Mouse (Mus musculus) ZHBTc4 (cell line): ENCODE data around the gene Il17ra.

Experiments used
- DNase-seq: peaks from one replicate; pipeline ENCODE4 v3.0.0-alpha.2; 2011; ENCODE audit warnings: low read depth, low spot score

The Il17ra gene

GRCm38 (mm10) chr6:120470666-120471065 lies 7.6 kb downstream of the Il17ra start:
- no peak for DNase-seq

GRCm38 (mm10) chr6:120471991-120472441 lies 9.0 kb downstream of the Il17ra start:
- DNase-seq = no peak

GRCm38 (mm10) chr6:120472455-120473140 lies 9.6 kb downstream of the Il17ra start:
- DNase-seq = peak; percentile 29

DNA sequence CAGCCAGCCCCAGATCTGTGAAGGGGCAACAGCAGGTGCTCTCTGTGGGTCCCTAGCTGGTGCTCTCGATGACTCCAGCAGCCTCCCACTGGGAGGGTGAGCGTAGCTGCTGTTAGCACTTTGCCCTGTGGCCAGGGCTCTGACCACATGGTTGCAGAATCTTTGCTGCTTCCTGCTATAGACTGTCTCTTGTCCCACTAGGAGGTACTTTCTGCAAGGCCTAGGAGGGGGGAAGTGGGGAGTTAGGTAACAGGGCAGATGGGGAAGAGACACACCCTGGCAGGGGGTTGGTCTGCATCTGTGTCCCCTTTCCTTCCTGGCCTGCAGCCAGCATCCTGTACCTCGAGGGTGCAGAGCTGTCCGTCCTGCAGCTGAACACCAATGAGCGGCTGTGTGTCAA lies 10.4 kb downstream of the Il17ra start:
- no peak for DNase-seq

DNA sequence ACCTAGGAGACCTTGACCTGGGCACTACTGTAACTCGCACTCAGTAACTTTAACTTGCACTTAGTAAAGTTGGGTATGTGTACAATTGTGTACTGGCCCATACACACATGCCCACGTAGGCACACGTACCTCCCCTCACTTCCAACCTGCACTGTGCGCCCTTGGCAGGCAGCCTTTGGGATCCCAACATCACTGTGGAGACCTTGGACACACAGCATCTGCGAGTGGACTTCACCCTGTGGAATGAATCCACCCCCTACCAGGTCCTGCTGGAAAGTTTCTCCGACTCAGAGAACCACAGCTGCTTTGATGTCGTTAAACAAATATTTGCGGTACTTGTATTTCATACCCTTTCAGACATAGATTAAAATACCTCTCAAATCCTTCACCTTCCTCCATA lies 12.2 kb downstream of the Il17ra start:
- DNase-seq = no peak

DNA sequence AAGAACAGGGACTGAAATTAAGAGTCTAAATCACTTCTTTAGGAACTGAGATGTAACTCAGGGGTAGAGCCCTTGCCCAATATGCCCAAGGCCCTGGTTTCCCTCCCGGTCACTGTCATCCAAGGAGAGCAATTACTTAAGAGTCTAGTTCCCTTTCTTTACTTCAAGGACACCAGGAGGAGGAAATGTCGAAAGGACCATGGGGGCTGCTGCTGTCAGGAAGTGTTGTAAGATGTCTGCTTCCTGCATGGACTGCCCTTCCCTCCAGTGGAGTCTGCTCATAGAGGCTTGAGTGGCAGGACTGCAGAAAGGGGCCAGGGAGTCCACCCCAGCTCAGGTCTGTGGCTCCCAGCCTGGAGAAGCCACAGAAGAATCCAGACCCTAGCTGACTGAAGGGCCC lies 16.3 kb downstream of the Il17ra start:
- no peak for DNase-seq

- no peak for DNase-seq
Observed at GRCm38 (mm10) chr6:120480361-120480760, 17.3 kb downstream of the Il17ra start.

DNA sequence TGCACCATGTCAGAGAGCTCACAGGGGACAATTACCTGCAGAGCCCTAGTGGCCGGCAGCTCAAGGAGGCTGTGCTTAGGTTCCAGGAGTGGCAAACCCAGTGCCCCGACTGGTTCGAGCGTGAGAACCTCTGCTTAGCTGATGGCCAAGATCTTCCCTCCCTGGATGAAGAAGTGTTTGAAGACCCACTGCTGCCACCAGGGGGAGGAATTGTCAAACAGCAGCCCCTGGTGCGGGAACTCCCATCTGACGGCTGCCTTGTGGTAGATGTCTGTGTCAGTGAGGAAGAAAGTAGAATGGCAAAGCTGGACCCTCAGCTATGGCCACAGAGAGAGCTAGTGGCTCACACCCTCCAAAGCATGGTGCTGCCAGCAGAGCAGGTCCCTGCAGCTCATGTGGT lies 18.5 kb downstream of the Il17ra start:
- DNase-seq = peak; percentile 70

DNA sequence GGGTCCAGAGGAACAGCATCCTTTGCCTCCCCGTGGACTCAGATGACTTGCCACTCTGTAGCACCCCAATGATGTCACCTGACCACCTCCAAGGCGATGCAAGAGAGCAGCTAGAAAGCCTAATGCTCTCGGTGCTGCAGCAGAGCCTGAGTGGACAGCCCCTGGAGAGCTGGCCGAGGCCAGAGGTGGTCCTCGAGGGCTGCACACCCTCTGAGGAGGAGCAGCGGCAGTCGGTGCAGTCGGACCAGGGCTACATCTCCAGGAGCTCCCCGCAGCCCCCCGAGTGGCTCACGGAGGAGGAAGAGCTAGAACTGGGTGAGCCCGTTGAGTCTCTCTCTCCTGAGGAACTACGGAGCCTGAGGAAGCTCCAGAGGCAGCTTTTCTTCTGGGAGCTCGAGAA lies 19.0 kb downstream of the Il17ra start:
- DNase-seq = no peak

GRCm38 (mm10) chr6:120482756-120483155 lies 19.7 kb downstream of the Il17ra start:
- no peak for DNase-seq

DNA sequence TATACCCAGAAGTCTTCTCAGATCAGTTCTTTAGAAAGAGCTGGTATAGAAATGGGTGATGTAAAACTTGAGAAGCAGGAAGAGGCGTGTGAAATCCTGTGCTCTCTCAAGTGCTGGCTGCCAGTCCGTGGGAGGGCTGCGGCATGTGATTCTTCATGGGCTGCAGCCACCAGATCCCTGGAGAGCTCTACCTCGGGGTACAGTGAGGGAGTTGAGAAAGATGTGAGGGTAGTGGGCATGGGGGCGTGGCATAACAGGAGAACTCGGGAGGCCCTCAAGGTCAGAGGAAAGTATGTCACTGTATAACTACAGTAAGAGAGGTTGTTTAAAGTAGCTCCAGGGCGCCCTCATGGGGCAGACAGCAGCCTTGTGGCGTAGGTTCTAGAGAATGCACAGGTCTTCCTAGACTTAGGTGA lies 20.2 kb downstream of the Il17ra start:
- peak; percentile 57 for DNase-seq

DNA sequence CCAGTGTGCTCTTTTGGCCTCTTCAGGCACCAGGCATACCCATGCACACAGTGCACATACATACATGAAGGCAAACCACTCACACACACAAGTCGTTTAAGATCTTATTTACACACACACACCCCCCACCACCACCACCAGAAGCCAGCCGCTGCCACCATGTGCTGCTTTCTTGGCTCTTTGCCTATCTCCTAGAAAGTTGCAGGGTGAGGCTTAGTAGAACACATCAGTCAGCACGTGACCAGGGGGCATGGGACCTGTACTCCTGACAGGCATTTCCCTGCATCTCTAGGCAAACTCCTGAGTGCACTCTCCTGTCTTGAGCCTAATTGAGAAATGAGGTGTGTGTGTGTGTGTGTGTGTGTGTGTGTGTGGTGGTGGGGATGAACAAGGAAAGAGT lies 22.0 kb downstream of the Il17ra start:
- DNase-seq = no peak

DNA sequence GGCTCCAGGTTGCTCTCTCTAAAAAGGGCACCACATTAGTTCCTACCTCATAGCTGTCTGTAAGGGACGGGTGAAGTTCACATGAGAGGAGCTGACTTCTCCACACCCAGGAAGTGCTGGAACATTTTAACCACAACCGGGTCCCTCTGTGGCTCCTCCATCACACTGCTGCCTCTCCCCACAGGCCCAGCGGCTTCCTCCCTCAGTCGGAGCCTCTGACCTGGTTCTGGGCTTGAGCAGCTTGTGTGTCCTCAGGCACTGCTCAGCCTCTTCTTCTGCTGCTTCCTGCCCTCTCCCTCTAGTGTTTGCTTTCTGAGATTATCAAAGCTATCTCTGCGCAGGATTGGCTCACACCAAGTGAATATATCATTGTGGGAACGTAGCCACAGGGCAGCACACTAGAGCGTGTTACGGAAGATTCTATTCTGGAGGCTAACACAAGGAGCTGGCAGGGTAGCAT lies 23.0 kb downstream of the Il17ra start:
- no peak for DNase-seq

DNA sequence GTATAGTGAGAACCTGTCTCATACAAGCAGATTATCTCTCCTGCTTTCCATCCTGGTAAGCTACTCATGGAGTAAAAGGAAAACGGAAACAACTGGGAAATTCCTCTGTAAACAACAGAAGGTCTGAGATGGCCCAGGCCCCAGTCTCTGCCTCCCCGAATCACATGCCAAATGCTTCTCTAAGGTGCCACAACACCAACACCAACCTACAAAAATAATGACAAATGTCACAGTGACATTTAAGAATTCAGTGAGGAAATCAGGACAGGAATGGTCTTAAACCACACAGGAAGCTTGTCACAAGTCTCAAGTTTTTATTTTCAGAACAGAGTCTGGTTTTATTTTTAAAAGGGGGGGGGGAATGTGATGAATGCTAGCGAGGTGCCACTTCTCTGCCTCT lies 25.6 kb downstream of the Il17ra start:
- DNase-seq = no peak

DNA sequence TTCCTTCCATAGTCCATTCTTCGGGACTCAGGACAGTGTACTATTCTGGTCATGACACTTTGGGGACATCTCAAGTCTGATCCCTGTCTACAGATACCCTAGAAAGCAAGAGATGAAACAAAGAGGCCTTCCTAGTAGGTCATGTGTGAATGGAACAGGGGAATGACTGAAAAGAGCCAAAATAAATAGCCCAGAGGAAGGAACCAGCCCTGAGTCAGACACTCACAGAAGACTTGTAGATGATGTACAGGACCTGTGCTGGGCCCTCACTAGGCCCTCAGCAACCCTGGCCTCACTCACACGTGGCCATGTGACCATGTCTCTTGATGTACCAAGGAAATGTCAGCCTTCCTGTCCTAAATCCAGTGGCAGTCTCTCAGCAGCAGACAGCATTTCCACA lies 26.4 kb downstream of the Il17ra start:
- no peak for DNase-seq

DNA sequence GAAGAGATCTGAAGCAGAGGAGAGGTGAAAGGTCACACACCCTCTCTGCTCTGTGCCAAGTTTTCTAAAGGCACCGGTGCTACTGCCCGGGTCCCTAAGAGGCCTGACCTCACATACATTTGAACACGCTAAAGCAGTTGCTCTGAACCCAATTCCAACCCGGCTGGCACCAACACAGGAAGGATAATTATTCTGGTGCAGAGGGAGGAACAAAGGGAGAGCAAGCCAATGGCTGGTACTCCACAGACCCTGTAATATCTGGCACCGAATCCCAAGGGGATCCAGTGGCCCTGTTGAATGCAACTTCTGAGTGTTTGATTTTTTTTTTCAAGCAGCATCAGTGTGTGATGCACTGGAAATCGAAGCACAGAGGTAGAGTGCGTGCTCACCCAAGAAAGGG lies 28.0 kb downstream of the Il17ra start:
- DNase-seq = no peak

- DNase-seq = no peak
Observed at GRCm38 (mm10) chr6:120491862-120492498, 28.9 kb downstream of the Il17ra start.

- DNase-seq = peak; percentile 66
Observed at GRCm38 (mm10) chr6:120492499-120493373, 29.7 kb downstream of the Il17ra start.

DNA sequence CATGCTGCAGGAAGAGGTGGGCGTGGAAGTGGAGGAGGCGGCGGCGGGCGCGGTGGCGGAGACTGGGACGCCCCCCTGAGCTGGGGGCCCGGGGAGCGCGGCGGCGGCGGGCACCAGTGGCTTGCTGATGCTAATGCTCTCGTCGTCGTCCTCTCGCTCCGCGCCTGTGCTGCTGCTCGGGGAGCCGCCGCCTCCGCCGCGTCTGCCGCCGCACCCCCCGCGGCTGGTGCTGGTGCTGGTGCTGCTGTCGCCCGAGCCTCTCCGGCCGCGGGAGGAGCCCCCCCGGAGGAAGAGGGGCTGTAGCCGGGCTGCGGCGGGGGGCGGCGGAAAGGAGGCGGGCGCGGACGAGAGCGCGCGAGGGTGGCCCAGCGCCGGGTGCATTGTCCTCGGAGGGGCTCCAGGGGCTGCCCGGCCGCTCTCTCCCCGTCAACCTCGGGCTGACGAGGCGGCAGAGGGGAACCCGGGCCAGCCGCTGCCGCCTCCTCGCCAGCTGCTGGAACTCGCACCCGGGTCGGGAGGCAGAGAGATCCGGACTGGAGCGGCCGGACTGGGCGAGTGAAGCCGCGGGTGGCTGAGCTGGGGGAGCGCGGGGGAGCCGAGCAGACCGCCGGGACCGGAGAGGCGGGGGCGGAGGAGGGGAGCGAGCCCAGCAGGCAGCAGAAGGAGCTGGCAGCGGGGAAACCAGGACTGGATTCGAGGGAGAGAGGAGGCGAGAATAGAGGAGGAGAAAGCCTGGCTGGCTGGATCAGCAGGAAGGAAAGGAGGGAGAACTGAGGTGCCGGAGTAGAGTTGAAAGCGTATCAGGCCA lies 30.5 kb downstream of the Il17ra start, which contains the start of gene Tmem121b:
Tmem121b (minus strand) TSS at position 434 of the 808 bp plus-strand sequence.
- DNase-seq = peak; percentile 76

- DNase-seq = no peak
Observed at GRCm38 (mm10) chr6:120496544-120496943, 33.5 kb downstream of the Il17ra start.

DNA sequence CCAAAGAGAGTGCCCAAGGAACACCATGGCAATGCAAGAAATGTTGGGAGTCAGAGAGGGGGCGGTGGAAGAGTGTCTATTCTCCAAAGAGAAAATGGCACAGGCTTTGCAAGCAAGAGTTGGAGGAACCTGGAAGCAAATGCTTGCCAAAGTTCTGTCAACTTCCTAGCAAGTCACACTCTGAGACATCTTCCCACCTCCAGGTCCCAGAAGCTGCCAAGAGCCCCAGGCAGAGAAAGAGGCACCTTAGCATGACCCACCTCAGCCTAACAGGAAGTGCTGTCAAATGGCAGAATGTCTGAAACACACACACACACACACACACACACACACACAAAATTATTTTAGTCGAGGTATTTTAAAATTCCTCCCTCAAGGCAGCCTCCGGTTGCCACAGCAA lies 41.0 kb downstream of the Il17ra start:
- DNase-seq = no peak
